Mouse (Mus musculus) limb, embryonic 10.5 days (tissue): ENCODE measurements around the gene Phf1. TPM values are rescaled to one million over a fixed set of nuclear protein-coding genes. Genes with fewer than 3 reads are reported as not detected.

Experiments
- DNase-seq: peaks from one replicate; pipeline ENCODE4 v3.0.0-alpha.2; 2017; ENCODE audit warnings: low spot score
- H3K27ac ChIP-seq: fragments of 300-500 bp; sonication (generic); 2 replicates; pipeline ENCODE4 v1.5.1; 2016; ENCODE audit warnings: mild to moderate bottlenecking
- H3K27me3 ChIP-seq: fragments of 300-500 bp; sonication (generic); 2 replicates; pipeline ENCODE4 v1.6.1; 2016; ENCODE audit warnings: low read depth, mild to moderate bottlenecking; ENCODE audit not compliant: poor library complexity, severe bottlenecking
- H3K36me3 ChIP-seq: fragments of 300-500 bp; sonication (generic); 2 replicates; pipeline ENCODE4 v1.6.1; 2016; ENCODE audit warnings: mild to moderate bottlenecking, moderate library complexity
- H3K4me1 ChIP-seq: fragments of 300-500 bp; sonication (generic); 2 replicates; pipeline ENCODE4 v1.6.1; 2016
- H3K4me3 ChIP-seq: fragments of 300-500 bp; sonication (generic); 2 replicates; pipeline ENCODE4 v1.5.1; 2016; ENCODE audit warnings: mild to moderate bottlenecking, moderate library complexity
- H3K9me3 ChIP-seq: fragments of 300-500 bp; sonication (generic); replicated peaks from 2 replicates; pipeline ENCODE4 v1.6.1; 2016; ENCODE audit warnings: mild to moderate bottlenecking
- whole genome bisulfite sequencing: fragments of 180-500 bp; shearing (Covaris S2); methylation state at CpG from one replicate; pipeline ENCODE4 v1.1.7; 2016; 5-methylcytosine and 5-hydroxymethylcytosine counted together
- microRNA-seq: library from miRNA; unstranded; fragments of <30 nt; microRNA quantifications from one replicate; pipeline ENCODE4, GENCODE M21; 2017
- polyA plus RNA-seq: library from polyadenylated mRNA; unstranded; fragments of >200 nt; fragmentation: Nextera tagmentation; extraction: Ambion mirVana; gene quantifications from 2 replicates; pipeline ENCODE4 v1.2.1, GENCODE M21; 2016

Gene Phf1
- polyA plus RNA-seq, 1 experiment from 2014 or later, result 5.0 TPM

GRCm38 (mm10) chr17:26979426-26979825 is 46.6 kb downstream of the Phf1 start:
- no peaks in the 10 kb centered on the region for H3K27me3 ChIP-seq
- no peak overlapping the region for H3K4me3 ChIP-seq
- peaks cover 14% of the 10 kb centered on the region for H3K4me1 ChIP-seq
- no peak for DNase-seq
- no peak overlapping the region for H3K27ac ChIP-seq
- H3K36me3 ChIP-seq, result peaks cover 69% of the 10 kb centered on the region
- H3K9me3 ChIP-seq, result no peaks in the 10 kb centered on the region
- WGBS, result 85% methylated on average over 2 of the region's 2 CpGs

DNA sequence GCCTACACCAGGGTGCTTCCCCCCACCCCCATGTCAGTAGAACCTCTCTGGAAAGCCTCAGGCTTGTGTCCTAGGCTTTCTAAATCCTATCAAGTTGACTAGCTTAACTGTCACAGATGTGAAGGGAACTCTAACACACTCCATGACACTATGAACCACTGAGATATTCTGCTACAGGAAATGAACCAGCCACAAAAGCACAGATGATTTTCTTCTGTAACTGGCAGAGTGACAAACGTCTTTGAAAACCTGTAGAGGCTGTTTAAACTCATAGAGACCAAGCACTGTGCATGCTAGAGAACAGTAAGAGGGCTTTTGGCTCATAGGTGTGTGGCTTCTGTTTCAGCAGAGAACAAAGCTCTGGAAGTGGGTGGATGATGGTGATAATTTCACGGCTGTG is 48.2 kb downstream of the Phf1 start:
- WGBS, result 85% methylated on average over 2 of the region's 2 CpGs
- Histone ChIP-seq H3K4me3 (no peak overlapping the region), H3K27ac (no peak overlapping the region), H3K9me3 (no peaks in the 10 kb centered on the region), H3K27me3 (no peaks in the 10 kb centered on the region), H3K4me1 (peaks cover 4% of the 10 kb centered on the region), H3K36me3 (peaks cover 52% of the 10 kb centered on the region)
- DNase-seq, result no peak

DNA sequence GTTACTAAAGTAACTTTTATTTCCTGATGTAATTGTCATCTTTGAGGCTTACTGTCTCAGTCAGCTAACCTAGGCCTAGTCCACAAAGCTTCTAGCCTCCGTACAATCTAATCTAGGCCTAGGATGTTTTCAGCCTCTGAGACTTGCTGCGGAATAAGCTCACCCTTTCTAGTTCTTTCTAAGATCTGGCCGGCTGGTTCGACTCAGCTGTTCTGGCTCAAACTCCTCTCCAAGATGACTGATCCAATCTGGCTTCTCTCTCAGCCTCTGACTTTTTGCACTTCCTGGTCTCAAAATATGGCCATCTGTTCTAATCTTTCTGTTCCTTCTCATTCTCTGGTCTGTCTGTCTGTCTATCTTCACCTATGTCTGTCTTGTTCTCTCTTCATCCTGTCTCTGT is 50.5 kb downstream of the Phf1 start:
- DNase-seq, result no peak
- WGBS, result 93% methylated on average over 4 of the region's 4 CpGs
- no peaks in the 10 kb centered on the region for H3K27me3 ChIP-seq
- H3K4me1 ChIP-seq, result no peaks in the 10 kb centered on the region
- no peak overlapping the region for H3K27ac ChIP-seq
- H3K36me3 ChIP-seq, result peaks cover 29% of the 10 kb centered on the region
- H3K4me3 ChIP-seq, result no peak overlapping the region
- H3K9me3 ChIP-seq, result no peaks in the 10 kb centered on the region

DNA sequence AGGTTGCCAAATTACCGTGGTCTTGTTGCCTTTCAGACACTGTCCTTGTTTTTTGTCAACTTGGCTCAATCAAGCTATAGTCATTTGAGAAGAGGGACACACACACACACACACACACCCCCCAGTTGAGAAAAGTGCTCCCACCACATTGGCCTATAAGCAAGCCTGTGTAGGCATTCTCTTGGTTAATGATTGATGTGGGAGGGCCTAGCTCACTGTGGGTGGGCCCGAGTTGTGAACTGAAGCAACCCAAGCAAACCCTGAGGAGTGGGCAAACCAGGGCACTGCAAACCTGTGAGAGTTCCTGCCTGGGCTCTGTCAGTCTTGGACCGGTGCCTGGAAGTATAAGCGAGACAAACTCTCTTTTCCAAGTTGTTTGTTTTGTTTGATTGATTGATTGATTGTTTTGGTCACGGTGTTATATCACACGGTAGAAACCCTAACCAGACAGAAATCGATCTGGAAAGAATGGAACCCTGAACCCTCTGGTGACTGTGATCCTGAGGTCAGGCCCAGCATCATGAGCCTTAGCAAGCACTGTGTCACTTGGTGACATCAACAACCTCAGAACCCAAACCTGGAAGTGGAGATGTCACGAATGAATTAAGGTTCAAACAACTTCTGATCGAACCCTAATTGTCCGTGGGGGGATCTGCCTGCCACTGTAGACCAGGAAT is 52.8 kb downstream of the Phf1 start:
- DNase-seq, result no peak
- Histone ChIP-seq H3K4me1 (no peaks in the 10 kb centered on the region), H3K27me3 (no peaks in the 10 kb centered on the region), H3K4me3 (no peak overlapping the region), H3K27ac (no peak overlapping the region), H3K9me3 (no peaks in the 10 kb centered on the region), H3K36me3 (peaks cover 6% of the 10 kb centered on the region)
- WGBS, result 91% methylated on average over 10 of the region's 10 CpGs

Small RNA genes lying within 50 kb of the gene (microRNA-seq; reads per million reads assigned to microRNA genes)
- gene Gm27775, result not detected
- gene Mir3083, result not detected
- gene Mir6968, result not detected

Other genes starting within 250 kb of the Phf1 start
- gene Crebrf, start 217.4 kb upstream of the Phf1 start, polyA plus RNA-seq, result 1.7 and 2.9 TPM in 2 replicates
- gene Bnip1, start 152.0 kb upstream of the Phf1 start, polyA plus RNA-seq, result 46.0 and 46.9 TPM in 2 replicates
- gene Nkx2-5, start 88.0 kb upstream of the Phf1 start, polyA plus RNA-seq, result 0.10 and 0.14 TPM in 2 replicates
- gene Kifc5b, start 16.0 kb upstream of the Phf1 start, polyA plus RNA-seq, result 12.3 and 12.6 TPM in 2 replicates
- 184 and 188 TPM in 2 replicates for gene Cuta, start 6.5 kb downstream of the Phf1 start, polyA plus RNA-seq
- gene Syngap1, start 8.2 kb downstream of the Phf1 start, polyA plus RNA-seq, result 2.8 and 3.1 TPM in 2 replicates
- 20.6 and 22.0 TPM in 2 replicates for gene Zbtb9, start 40.1 kb downstream of the Phf1 start, polyA plus RNA-seq
- 3.7 and 4.6 TPM in 2 replicates for gene Bak1, start 96.0 kb downstream of the Phf1 start, polyA plus RNA-seq
- 4.3 and 4.8 TPM in 2 replicates for gene Itpr3, start 124.3 kb downstream of the Phf1 start, polyA plus RNA-seq
- 400 and 433 TPM in 2 replicates for gene Uqcc2, start 200.9 kb downstream of the Phf1 start, polyA plus RNA-seq
- not detected in 2 replicates for gene Ip6k3, start 234.7 kb downstream of the Phf1 start, polyA plus RNA-seq